Mouse (Mus musculus): ENCODE data around the gene Zmat3. TPM values are rescaled to one million over a fixed set of nuclear protein-coding genes. Genes with fewer than 3 reads are reported as not detected.

The Zmat3 gene
- polyA plus RNA-seq, 1 experiment = 44.8 TPM

DNA sequence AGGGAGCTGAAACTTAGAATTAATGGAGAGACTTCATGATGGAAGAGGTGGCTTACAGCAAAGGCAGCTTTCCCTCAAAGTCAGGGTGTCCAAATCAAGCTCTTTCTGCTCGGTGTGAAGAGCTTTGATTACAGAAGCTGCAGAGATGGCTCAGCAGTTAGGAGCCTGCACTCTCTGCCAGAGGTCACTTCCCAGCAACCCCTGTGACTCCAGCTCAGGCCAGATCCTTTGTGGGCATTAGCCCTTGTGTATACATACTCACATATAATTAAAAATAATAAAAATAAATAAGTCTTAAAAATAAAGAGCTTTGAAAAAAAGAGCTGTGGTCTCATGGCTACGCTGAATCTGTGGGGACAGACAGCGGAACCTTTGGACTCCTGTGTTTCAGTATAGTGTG is 35.8 kb upstream of the Zmat3 start:
- no peaks in the 10 kb centered on the region for H3K27me3 ChIP-seq (ENCODE audit: control insufficient read depth, insufficient read depth, low read length)
- WGBS = 71% methylated on average over 3 of the region's 3 CpGs
- H3K4me3 ChIP-seq (replicated peaks; ENCODE audit: insufficient read depth, low read depth, low read length) = no peak overlapping the region
- TF ChIP-seq CTCF (IDR thresholded peaks at IDR 0.05; ENCODE audit: borderline replicate concordance, insufficient read depth, low read depth, low read length) (no peak), POLR2A (IDR thresholded peaks at IDR 0.05; ENCODE audit: borderline replicate concordance, insufficient read depth, low read length) (no peak)
- no peak for DNase-seq
- H3K4me1 ChIP-seq (ENCODE audit: control insufficient read depth, insufficient read depth, low read length) = peaks cover 14% of the 10 kb centered on the region
- H3K27ac ChIP-seq (ENCODE audit: insufficient read depth, low read length) = no peak overlapping the region

DNA sequence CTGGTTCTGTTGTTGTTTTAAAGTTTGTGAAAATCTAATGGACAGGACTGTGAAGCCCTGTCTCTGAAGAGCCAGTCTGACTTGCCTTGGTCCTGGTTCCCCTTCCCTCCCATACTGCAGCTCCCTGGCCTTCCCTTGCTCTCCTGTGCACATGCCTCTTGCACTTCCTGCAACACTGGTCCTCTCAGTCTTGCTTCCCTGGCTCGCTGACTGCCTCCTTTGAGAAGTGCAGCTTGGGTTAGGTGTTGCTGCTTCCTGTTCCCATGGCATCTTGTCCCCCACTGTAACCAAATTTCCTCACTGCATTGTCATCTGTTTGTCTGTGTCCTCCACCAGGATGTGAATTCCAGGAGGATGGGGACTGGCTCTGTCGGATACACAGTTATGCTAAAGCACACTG is 34.1 kb upstream of the Zmat3 start:
- no peaks in the 10 kb centered on the region for H3K27me3 ChIP-seq (ENCODE audit: control insufficient read depth, insufficient read depth, low read length)
- WGBS = 36% methylated on average over 2 of the region's 2 CpGs
- H3K4me3 ChIP-seq (replicated peaks; ENCODE audit: insufficient read depth, low read depth, low read length) = no peak overlapping the region
- TF ChIP-seq POLR2A (IDR thresholded peaks at IDR 0.05; ENCODE audit: borderline replicate concordance, insufficient read depth, low read length) (no peak), CTCF (IDR thresholded peaks at IDR 0.05; ENCODE audit: borderline replicate concordance, insufficient read depth, low read depth, low read length) (no peak)
- H3K27ac ChIP-seq (ENCODE audit: insufficient read depth, low read length) = no peak overlapping the region
- DNase-seq = no peak
- H3K4me1 ChIP-seq (ENCODE audit: control insufficient read depth, insufficient read depth, low read length) = peaks cover 14% of the 10 kb centered on the region

DNA sequence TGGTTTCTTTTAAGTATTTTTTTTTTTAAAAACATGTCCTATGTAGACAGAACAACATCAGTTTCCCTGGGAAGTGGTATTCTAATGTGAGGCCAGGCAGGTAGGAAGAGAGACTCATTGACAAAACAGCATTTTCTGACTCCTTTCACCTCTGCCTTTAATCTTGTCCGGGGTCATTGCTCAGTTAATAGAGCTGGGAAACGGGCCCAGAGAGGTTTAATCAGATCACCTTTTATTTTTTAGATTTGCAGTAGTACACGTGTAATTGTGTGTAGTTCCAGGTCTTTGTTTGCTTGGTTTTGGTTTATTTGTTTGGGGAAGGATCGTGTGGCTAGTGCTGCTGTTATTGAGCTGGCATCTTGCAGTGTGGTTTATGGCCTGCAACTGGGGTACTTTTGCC is 33.6 kb upstream of the Zmat3 start:
- no peak for DNase-seq
- no peak overlapping the region for H3K27ac ChIP-seq (ENCODE audit: insufficient read depth, low read length)
- no peaks in the 10 kb centered on the region for H3K27me3 ChIP-seq (ENCODE audit: control insufficient read depth, insufficient read depth, low read length)
- TF ChIP-seq CTCF (IDR thresholded peaks at IDR 0.05; ENCODE audit: borderline replicate concordance, insufficient read depth, low read depth, low read length) = no peak
- H3K4me3 ChIP-seq (replicated peaks; ENCODE audit: insufficient read depth, low read depth, low read length) = no peak overlapping the region
- WGBS = 50% methylated on average over 4 of the region's 4 CpGs
- peaks cover 14% of the 10 kb centered on the region for H3K4me1 ChIP-seq (ENCODE audit: control insufficient read depth, insufficient read depth, low read length)

DNA sequence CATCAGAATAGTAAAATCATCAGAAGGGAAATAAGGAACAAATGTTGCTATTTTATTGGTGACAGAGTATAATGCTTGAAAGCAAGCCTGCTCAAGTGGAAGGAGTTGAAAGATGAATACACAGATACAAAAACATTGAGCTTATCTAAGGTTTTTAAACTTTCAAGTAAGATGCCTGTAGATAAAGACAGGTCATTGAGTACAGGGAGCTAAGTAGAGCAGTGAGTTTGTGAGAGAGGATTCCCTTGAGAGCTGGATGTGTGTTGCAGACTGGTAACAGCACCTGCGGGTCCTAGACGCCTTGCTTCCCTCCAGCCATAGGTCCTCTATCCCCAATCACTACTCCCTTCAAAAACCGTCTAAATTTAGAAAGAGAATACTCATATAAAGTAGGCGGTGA is 32.8 kb upstream of the Zmat3 start:
- no peak for DNase-seq
- Histone ChIP-seq H3K27me3 (ENCODE audit: control insufficient read depth, insufficient read depth, low read length) (no peaks in the 10 kb centered on the region), H3K4me3 (replicated peaks; ENCODE audit: insufficient read depth, low read depth, low read length) (no peak overlapping the region), H3K27ac (ENCODE audit: insufficient read depth, low read length) (no peak overlapping the region), H3K4me1 (ENCODE audit: control insufficient read depth, insufficient read depth, low read length) (peaks cover 12% of the 10 kb centered on the region)
- TF ChIP-seq POLR2A (IDR thresholded peaks at IDR 0.05; ENCODE audit: borderline replicate concordance, insufficient read depth, low read length) (no peak), CTCF (IDR thresholded peaks at IDR 0.05; ENCODE audit: borderline replicate concordance, insufficient read depth, low read depth, low read length) (no peak)
- WGBS = 22% methylated on average over 4 of the region's 4 CpGs

DNA sequence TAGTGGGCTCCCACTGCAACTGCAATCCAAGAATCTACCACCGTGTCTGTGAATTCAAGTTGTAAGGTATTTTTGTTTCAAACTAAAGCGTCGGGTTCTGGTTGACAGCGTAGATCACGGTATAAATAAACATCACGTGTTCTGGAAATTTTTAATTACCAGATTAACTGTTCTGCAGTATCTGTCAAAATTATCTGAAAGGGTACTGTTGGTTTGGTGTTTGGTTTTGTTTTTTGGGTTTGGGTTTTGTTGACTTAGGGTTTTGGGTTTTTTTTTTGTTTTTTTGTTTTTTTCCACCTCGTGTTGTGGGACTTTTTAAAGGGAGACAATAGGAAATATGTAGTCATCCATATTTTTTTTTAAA is 32.3 kb upstream of the Zmat3 start:
- Histone ChIP-seq H3K27me3 (ENCODE audit: control insufficient read depth, insufficient read depth, low read length) (no peaks in the 10 kb centered on the region), H3K4me1 (ENCODE audit: control insufficient read depth, insufficient read depth, low read length) (peaks cover 8% of the 10 kb centered on the region), H3K27ac (ENCODE audit: insufficient read depth, low read length) (no peak overlapping the region), H3K4me3 (replicated peaks; ENCODE audit: insufficient read depth, low read depth, low read length) (peak overlapping the region; percentile 59)
- under 1% methylated on average over 7 of the region's 7 CpGs for WGBS
- no peak for DNase-seq
- TF ChIP-seq POLR2A (IDR thresholded peaks at IDR 0.05; ENCODE audit: borderline replicate concordance, insufficient read depth, low read length) (no peak), CTCF (IDR thresholded peaks at IDR 0.05; ENCODE audit: borderline replicate concordance, insufficient read depth, low read depth, low read length) (no peak)

DNA sequence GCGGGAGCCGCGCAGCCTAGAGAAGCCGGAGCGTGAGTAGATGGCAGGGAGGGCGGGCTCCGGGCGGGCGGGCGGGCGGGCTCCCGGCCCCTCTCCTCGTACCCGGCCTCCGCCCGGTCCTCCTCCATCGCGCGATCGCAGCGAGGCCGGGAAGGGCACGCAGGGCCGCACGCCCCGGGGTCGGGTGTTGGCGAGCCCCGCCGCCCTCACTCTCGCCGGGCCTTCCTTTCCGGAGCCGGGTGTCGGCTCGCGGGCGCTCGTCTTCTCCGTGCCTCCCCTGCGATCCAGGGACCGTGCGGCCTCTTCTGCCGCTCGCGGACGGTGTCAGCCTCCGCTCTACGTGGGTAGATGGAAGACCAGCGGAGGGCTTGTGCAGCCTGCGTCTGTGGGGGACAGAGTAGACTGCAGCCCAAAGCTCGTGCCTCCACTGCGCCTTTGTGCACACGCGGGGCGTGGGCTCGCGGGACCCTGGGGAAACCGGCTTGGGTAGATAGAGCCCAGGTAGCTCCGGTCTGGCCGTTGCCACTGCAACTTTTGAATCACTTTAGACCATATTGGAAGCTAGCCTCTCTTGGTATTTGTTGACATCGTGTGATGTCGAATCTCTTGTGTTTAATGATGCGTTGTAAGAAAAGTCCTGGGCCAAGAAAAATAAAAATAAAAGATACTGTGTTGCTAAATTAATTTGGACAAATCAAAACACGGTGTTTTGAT is 31.8 kb upstream of the Zmat3 start, which contains the start of gene Pik3ca:
Pik3ca (plus strand) TSS at position 211 of the 714 bp plus-strand sequence.
- H3K4me3 ChIP-seq (replicated peaks; ENCODE audit: insufficient read depth, low read depth, low read length) = peak within 1 kb of the TSS; percentile 71
- peak within 1 kb of the TSS; percentile 78 for H3K27ac ChIP-seq (ENCODE audit: insufficient read depth, low read length)
- peak; percentile 59 to 72 for DNase-seq
- TF ChIP-seq CTCF (IDR thresholded peaks at IDR 0.05; ENCODE audit: borderline replicate concordance, insufficient read depth, low read depth, low read length) = no peak
- TF ChIP-seq POLR2A (IDR thresholded peaks at IDR 0.05; ENCODE audit: borderline replicate concordance, insufficient read depth, low read length) = 0 out of 2 replicates have a peak, but pooled peaks have one; percentile 13
- under 1% methylated on average over 62 of the region's 65 CpGs for WGBS
- H3K27me3 ChIP-seq (ENCODE audit: control insufficient read depth, insufficient read depth, low read length) = no peaks in the 10 kb centered on the region
- H3K4me1 ChIP-seq (ENCODE audit: control insufficient read depth, insufficient read depth, low read length) = peaks cover 7% of the 10 kb centered on the region

DNA sequence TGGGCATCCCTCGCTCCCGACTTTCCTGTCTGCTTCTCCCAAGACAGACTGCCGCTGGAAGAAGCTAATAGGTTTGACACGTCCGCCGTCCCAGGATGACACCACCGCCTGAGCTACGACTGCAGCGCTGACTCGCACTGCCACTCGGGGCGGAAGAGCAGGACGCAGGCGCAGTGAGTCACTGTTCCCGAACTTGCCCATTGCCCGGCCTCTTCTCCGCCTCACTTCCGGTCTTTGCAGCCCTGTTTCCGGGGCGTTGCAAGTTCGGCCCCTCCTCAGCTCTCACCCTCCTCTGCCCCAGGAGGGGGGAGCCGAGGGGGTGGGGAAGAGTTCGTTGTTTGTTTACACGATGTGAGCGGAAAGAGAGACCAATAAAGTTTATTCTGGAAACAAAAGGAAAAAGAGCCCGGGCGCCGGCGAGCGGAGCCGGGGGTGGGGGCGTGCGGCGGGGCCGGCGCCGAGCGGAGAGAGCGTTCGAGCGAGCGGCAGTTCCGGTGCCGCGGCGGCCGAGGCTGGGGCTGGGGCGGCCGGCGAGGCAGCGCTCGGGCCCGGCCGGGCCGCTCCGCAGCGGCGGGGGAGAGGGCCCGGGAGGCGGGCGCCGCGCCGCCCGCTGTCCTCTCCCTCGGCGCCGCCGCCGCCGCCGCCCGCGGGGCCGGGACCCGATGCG is 31.1 kb upstream of the Zmat3 start:
- Histone ChIP-seq H3K4me3 (replicated peaks; ENCODE audit: insufficient read depth, low read depth, low read length) (peak overlapping the region; percentile 71), H3K4me1 (ENCODE audit: control insufficient read depth, insufficient read depth, low read length) (peaks cover 7% of the 10 kb centered on the region), H3K27ac (ENCODE audit: insufficient read depth, low read length) (peak overlapping the region; percentile 78), H3K27me3 (ENCODE audit: control insufficient read depth, insufficient read depth, low read length) (no peaks in the 10 kb centered on the region)
- DNase-seq = peak; percentile 97 to 98
- no peak for TF ChIP-seq CTCF (IDR thresholded peaks at IDR 0.05; ENCODE audit: borderline replicate concordance, insufficient read depth, low read depth, low read length)
- peak; percentile 98 for TF ChIP-seq POLR2A (IDR thresholded peaks at IDR 0.05; ENCODE audit: borderline replicate concordance, insufficient read depth, low read length)
- under 1% methylated on average over 72 of the region's 77 CpGs for WGBS
